Mouse (Mus musculus) heart, adult 18-20 months (tissue): ENCODE results near the gene Tmf1. TPM values are rescaled to one million over a fixed set of nuclear protein-coding genes. Genes with fewer than 3 reads are reported as not detected.

Source experiments
- DNase-seq, 2 experiments: peaks; one replicate each; pipeline ENCODE4 v3.0.0; 2021 to 2022; ENCODE audit warnings: mixed read lengths in 1 of 2
- total RNA-seq, 2 experiments: library from RNA; stranded (reverse); gene quantifications; 2 replicates each; pipeline ENCODE4 v1.2.3; 2021

Gene Tmf1
- total RNA-seq, 2 experiments from 2014 or later, result 38.2 to 40.5 TPM

DNA sequence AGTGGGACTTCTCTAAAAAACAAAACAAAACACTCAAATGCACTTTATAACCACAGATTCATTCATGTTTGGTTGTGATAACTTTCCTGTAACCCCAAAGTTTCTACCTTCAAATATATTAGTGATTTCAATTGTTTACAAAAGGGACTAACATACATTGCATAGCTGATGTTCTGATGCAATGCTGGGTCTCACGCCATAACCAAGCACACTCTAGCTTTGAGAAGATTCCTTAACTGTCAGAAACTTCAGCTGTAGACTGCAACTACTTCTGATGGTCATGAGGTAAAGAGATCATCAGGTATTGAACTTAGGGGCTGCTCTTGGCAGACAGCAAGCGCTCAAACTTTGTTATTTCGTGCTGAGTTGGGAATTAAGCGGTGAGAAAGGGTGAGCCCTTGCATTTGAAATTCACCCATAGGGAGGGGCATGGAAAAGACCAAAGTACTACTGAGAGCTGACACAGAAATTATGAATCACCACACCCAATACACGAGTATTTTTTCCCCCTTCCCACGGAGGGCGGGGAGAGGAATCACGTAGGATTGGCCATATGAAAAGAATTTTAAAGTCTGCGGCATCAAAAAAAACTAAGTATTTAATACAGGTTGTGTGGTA is 25.4 kb upstream of the Tmf1 start:
- no peak for DNase-seq

DNA sequence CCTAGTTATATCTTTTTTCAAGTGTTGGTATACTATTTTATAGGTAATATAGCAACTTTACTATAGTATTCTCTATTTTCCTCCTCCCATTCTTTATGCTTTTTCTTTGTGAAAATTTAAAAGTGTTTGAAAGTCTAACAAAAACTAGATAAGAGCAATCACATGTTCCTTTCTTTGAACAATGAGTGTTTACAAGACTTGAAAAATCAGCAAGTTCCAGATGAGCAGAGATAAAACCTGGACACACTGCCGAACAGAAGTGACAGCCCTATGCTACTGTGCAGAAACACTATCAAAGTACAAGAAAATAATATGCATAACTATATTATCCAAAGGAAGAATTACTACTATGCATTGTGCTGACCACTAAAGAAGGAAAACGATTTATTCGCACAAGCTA is 23.6 kb upstream of the Tmf1 start:
- DNase-seq, result no peak

DNA sequence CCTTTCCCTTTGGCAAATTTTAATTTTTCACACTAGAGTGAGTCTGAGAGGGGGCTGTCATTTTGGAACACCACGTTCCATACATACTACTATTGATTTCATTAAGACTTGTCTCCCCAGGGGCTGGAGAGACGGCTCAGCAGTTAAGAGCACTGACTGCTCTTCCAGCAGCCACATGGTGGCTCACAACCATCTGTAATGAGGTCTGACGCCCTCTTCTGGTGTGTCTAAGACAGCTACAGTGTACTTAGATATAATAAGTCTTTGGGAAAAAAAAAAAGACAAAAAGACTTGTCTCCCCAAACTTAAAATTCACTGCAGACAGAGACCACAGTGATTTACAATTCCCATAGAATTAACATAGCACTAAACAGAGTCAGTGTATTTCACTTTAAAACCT is 21.5 kb upstream of the Tmf1 start:
- no peak for DNase-seq

DNA sequence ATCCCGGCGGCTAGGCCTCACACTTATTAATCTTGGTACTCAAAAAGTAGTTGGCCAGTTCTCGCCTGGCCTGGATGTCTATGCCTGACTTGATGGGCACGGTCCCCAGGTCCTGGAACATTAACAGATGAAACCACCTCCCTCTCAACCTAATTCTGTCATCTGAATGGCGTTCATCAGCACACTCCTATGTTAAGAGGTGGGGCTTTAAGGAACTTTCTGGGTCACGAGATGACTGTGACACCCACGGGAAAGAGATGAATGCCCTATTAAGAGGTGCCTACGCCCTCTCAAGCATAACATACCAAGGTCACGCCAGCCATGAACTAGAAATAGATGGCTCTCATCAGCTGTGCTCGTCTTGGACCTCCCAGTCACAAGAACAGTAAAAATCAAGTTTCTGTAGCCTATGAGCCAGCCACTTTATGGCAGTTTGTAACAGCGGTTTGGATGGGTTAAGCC is 476 bp upstream of the Tmf1 start:
- DNase-seq, result no peak

DNA sequence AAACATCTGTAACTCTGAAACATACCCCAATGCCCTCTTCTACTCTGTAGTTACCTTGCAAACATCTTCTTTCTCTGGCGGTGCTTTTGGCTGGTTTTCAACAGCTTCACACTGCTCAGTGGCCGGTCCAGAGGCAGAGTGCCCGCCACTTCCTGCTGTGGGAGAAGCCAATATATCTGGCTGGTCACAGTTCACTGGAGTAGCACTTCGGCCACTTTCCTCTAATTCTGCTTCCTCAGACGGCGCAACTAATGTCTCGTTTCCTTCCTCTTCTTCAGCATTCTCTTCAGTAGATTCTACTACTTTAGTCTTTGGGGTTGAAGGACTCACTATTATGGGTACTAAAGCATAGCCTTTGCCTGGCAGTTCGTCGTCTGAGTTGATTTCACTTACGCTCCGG is 3.2 kb downstream of the Tmf1 start:
- peak in 1 of 2 experiments; percentile 28 for DNase-seq

DNA sequence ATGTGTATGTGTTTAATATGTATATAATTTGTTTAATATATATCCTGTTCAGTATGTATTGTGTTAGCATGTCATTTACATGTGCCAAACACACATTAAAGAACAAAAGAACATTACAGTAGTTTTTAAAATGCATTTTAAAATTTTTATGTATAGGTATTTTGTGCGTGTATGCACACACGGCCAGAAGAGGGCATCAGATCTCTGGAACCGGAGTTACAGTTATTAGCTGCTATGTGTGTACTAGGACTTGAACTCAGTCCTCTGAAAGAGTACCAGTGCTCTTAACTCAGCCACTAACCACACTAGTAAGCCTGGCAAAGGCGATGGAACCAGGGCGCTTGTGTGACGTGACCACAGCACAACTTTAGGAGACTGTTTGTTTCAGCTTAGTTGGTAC is 28.8 kb downstream of the Tmf1 start:
- DNase-seq, result no peak

DNA sequence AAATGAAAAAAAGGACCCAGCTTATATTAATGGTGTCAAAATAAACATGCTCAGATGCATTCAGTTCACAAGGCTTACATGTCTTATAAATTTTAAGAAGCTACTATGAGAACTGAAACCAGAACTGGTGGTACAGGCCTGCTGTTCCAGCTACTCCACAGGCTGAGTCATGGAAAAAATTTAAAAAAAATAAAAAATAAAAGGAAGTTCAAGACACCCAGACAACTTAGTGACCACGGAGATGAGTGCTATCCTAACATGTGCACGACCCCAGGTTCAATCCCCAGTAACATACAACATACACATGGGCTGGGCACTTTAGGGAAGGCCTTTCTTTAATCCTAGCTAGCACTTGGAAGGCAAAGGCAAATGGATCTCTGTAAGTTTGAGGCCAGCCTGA is 29.2 kb downstream of the Tmf1 start:
- no peak for DNase-seq

DNA sequence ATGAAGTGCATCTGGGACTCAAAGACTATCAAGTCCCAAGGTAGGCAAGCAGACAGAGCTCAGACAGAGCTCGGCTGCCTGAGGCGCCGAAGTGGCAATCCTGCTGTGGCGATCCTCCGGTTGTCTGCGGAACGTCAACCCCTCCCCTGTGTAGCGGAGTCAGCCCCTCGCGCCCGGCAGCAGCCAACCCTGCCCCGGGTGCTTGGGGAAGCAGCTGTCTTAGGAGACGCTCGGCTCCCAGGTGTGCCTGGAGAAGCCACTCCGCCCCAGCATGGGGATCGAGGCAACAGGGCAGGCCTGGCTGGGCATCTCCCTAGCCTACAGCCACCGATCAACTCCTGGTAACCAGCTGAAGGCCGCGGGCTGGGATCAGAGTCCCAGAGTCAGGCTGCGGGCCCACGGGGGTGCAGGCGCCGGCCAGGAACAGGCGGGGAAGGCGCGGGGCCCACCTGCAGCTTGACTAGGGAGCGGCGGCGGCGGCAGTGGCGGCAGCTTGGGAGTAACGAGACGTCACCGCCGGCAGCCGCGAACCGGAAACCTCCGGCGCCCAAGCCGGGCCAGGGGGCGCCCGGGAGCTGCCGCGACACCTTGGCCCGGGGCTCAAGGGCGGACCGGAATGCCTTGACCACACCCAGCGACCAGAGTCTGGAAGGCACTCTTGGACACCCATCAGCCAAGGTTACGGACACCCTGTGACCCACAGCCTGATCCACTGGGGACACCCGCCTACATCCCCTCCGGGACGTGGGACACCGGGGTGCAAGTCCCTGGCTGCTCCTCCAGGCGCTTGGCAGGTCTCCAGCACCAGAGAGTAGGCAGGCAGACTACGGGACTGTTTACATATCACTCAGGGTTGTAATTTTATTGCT is 30.3 kb downstream of the Tmf1 start, which contains the start of gene Eogt:
Gene Eogt, minus strand, starts transcription at position 800 of the 869 bp plus-strand sequence.
- DNase-seq, result peak; percentile 87 to 92

DNA sequence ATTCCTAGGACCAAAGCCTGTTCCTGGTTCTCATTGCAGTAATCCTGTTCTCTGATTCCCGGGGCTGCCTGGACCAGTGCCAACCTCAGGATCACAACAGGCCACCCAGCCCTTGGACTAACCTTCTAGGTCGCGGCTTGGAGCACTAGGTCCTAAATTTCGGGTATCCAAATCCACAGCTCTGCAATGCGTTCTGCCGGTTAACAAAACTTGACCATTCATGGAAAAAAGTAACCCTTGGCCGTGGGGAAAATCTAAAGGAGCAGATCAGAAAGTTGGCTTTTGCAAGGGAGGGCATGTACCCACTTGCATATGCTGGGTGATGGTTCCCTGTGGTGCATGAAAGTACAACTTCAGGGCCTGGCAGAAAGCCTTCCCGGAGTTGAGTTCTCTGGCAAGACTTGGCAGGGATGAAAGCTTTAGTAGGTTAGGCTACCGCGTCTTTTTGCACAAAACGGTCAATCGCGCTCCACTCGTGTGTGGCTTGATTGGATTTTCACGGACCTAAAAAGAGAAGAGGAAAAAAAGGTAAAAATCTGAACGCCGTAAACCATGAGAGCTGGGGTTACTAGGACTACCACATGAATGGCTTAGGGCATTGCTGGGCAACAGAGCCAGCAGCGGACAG is 31.1 kb downstream of the Tmf1 start:
- DNase-seq, result peak; percentile 48 to 68

DNA sequence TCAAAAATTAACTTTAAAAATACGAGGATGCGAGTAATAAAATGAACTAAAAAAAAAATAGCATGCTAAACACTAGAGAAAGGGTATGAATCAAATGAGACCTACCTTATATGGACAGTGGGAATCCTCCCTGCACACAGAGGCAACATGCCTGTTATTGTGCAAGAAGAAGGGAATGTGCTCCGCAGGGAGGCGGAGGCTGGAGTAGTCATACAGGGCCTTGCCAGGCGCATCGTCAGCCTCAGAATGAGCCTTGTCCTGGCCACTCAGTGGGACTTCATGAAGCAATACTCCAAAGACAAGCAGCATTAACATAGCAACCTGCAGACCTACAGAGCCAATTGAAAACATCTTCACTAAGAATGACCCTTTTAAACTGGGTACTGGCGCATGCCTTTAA is 33.8 kb downstream of the Tmf1 start:
- DNase-seq, result peak; percentile 75 to 88

DNA sequence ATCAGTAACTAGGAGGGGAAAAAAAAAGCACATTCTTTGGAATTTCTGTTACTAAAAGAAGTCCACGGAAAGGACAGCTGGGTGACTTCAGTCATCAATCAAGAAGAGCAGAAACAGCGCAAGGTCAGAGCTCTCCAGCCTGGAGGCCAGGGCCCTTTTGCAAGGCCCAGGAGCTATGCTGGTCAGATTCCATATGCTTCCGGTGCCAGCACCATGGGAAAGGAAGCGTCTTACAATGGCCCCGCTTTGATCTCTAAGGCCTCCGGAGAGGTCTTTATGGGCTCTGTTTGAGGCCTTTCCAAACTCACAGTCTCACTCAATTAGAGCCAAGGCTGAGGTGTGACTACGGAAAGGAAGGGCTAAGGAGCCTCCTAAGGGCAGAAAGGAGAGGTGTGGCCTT is 34.6 kb downstream of the Tmf1 start:
- DNase-seq, result peak; percentile 38 to 58

DNA sequence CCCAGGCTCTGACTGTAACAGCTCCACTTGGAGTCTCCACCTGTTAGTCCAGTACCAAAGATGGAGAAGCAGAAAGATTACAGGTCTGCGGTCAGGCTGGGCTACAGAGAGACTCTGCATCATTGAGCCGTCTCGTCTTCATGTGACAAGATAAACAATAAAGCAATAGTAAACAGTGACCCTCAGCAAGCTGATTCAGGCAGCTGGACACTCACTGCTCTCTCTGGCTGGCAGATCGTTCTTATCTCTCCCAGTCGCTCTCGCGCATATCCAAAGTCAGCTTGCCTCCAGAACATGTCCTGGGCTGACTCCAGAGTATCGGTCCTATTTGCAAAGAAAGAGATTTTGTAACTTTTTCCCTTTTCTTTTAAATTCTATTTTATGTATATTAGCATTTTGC is 36.3 kb downstream of the Tmf1 start:
- no peak for DNase-seq

DNA sequence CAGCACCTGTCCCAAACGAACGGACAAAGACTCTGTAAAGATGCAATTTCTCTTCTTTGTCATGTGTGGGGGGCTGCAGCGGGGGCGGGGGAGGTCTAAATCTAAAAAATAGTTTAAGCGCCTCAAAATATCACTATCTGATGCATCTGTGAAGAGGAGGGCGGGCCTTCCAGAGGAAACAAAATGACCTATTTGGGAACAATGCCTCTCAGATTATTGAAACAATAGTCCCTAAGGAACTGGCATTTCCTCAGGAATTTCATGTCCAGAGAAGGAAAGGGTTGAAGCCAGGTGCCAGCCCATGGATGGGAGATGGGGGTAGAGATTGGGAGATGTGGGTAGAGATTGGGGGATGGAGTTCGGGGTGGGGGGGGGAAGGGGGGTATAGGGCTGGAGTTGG is 37.1 kb downstream of the Tmf1 start:
- no peak for DNase-seq

DNA sequence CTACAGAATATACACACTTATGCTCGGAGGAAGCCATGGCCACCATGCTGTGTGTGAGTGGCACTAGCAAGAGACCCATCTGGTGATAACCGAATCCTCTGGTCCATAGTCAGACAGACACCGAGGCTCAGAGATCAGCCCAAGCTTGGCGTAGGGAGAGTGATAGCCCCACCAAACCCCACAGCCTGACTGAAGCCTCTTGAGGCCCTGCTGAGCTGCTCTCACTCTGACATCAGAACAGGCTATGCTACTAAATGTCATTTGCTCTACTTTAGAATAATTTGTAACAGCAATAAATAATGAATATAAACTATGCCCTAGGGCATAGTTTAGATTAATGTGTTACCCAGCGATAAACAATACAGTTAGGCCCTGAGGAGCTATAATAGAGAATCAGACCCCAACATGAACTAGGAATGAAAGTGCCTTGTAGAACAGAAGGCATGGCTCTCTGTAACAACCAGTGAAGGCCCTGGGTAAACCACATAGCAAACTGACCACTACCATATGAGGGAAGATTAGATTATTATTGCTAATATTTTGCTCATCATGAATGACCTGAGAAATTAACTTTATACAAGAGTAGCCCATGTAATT is 46.1 kb downstream of the Tmf1 start:
- no peak for DNase-seq

DNA sequence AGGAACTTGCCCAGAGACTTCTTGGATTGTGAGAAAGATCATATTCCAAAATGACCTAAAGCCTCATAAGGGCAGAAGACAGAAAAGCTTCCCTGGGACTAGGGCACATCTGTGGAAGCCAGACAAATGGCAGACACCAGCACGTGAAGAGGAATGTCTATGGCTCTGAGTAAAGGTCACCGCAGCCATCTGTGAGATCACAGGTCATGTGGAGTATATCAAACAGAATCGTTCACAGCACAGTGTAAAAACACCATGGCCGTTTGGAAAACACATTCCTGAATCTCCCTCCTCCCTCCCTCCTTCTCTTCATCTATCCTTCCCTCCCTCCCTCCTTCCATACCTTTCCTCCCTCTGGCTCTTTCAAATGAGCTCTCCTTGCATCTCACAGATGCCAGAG is 47.1 kb downstream of the Tmf1 start:
- DNase-seq, result no peak

DNA sequence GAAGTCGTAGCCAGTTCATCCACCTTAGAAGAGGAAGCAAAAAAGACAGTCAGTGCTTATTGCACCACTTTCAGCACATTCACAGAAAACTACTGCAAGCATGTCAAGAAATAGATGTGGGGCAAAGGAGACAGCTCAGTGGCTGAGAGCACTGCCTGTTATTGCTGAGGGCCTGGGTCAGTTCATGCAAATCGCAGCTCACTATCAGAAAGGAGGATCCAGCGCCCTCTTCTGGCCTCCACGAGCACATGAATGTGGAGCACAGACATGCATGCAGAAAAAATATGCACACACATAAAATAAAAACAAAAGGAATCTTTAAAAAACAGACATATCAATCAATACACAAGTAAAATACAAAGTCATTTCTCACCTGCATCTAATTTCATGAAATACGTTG is 47.9 kb downstream of the Tmf1 start:
- no peak for DNase-seq

DNA sequence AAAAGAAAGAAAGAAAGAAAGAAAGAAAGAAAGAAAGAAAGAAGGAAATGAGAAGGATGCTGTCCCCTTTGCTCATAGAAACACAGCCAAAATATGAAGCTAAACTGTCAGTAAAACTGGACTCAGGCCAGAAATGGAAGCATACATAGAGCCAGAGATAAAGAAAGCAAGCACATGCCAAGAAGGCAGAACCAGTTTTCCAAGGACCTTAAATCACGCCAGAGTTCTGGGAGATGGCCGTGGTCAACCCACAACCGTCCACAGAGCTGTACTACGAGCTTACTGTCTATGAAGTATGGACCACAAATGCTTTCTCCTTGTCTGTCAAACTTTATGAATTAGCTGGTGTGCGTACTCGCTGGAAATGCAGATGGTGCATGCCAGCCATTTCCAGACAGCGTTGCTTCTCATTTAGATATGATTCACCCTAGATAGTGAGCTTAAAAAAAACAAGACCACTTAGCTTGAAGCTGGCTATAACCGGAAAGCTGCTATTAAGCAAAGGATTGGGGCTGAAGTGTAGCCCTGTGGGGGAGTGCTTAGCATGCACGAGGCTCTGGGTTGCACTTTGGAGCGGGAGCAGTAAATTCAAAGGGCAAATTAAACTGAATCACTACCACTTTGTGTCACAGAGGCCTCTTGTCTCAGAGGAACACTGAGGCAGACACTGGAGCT is 54.4 kb downstream of the Tmf1 start:
- DNase-seq, result no peak

DNA sequence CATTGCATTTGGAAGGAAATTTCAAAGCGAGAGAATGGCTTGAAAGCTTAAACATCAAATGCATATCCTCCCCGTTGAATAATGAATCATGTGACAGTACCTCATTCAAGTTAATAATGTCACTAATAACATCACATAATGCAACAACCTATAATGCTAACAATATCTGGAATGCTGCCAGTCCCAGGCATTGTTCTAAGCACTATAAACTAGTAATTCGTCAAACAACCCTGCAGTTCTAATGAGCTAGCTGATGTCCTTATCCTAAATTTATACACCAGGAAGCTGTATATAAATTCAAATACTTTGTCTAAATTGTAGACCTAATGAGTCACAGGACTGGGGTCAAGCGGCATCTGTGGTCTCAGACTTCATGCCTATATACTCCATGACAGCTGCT is 58.0 kb downstream of the Tmf1 start:
- DNase-seq, result no peak

DNA sequence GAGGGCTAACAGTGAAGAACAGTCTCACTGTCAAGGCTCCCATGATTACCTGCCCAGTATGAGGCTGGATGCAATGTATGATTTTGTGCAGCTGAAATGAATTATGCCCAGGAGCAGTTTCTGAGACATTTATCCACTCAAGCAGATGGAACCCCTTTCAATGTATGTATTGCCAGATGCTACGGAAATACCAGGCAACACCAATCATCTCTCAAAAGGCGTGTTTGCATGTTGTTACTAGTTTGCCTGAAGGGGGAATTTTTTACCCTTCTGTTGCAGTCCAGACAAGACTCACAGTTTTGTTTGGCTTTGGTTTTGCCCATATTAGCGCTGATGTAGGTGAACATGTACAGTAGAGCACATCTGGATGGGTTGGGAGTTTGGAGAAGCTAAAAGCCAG is 60.6 kb downstream of the Tmf1 start:
- DNase-seq, result no peak

DNA sequence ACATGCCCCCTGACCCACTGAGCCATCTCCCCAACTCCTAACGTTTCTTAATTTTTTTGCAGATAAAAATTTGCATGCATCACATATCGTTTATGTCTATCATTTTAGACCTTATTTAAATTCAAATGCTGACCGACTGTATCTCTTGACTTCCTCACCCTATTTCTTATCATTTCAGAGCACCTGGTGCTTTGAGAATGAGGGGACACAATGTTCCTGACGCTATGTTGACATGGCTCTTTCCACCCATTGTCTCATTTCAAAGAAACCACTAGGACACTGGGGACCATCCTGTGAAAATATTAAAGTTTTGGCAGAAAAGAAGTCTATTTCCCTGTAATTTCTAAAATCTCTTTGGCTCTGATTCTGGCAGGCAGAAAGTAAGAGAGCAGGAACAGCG is 62.0 kb downstream of the Tmf1 start:
- no peak for DNase-seq

DNA sequence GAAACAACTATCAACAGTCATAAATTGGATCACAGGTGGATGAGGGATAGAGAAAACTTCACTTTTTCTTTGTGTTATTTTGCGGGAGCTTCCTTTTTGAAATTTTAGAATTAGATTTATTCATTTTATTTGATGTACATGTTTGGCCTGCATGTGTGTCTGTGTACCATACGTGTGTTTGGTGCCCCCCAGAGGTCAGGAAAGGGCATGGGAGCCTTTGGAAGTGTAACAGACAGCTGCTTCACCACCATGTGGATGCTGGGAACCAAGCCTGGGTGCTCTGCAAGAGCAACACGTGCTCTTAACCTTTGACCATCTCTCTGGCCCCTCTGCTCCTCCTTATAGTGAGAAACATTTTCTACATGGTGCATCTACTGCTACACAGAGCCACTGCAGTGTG is 64.1 kb downstream of the Tmf1 start:
- DNase-seq, result no peak

DNA sequence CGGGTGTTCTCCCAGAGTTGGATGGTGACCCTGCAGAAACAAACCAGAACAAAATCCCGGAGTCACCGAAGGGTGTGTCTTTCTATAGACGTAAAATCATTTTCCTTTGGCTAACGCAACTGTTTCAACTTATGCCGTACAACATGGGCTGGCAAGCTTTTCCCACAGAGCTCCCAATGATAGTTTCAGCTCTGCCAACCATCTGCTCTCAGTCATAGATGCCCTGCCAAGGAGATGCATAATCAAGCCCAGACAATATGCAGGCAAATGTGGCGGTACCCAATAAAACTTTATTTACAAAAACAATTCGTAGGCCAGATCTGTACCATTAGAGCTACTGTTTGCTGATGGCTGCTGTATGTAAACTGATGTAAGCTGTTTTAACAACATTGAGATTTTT is 66.7 kb downstream of the Tmf1 start:
- DNase-seq, result no peak
